Mouse (Mus musculus) heart, adult 2 months (tissue): Measurements from ENCODE around the gene Pcdh10.

Experiments
- CTCF ChIP-seq: fragments of 200-600 bp; IDR thresholded peaks from 2 replicates; pipeline ENCODE4 v1.8.1; 2022; ENCODE audit warnings: antibody characterized with exemption, mild to moderate bottlenecking, moderate library complexity
- POLR2A ChIP-seq: fragments of 200-500 bp; IDR thresholded peaks from 2 replicates; pipeline ENCODE4 v1.6.1; 2011; ENCODE audit warnings: mild to moderate bottlenecking, low read depth, low read length, control low read depth; ENCODE audit not compliant: insufficient read depth

- no peak for TF ChIP-seq POLR2A
- no peak for TF ChIP-seq CTCF
Measured at GRCm38 (mm10) chr3:45385451-45385850, 7.3 kb downstream of the Pcdh10 start.
